8 mouse cellular contexts compared by ENCODE assay signal in genomic region chr7:29170066-29170754, GRCm38 (mm10). TPM values are rescaled to one million over a fixed set of nuclear protein-coding genes. Genes with fewer than 3 reads are reported as not detected.
DNase-seq lines count a peak whose midpoint lies in the region; ATAC-seq and TF ChIP-seq lines count a peak whose summit lies in the region.

Gene Ggn (plus strand): TSS chr7:29170210.
Gene Spred3 (minus strand): TSS chr7:29170411.

- no peak for TF ChIP-seq CTCF in lung, embryonic 14.5 days (IDR thresholded peaks at IDR 0.05; ENCODE audit: low read depth)

- H3K4me1 ChIP-seq in embryonic facial prominence, embryonic 15.5 days, result peaks cover 44% of the 10 kb centered on the region
- peaks cover 54% of the 10 kb centered on the region for H3K4me1 ChIP-seq in heart, embryonic 10.5 days
- peaks cover 11% of the 10 kb centered on the region; the same call in 1 of the 2 replicates for H3K4me1 ChIP-seq in lung, embryonic 14.5 days (ENCODE audit: insufficient read depth)
- H3K4me1 ChIP-seq in neural tube, embryonic 14.5 days (ENCODE audit: control insufficient read depth, insufficient read depth, low read length), result peaks cover 18% of the 10 kb centered on the region

- H3K27ac ChIP-seq in embryonic facial prominence, embryonic 15.5 days (replicated peaks), result peak within 1 kb of the TSS; percentile 82
- H3K27ac ChIP-seq in heart, embryonic 10.5 days, result peak within 1 kb of the TSS; percentile 90
- peak within 1 kb of the TSS; percentile 54 for H3K27ac ChIP-seq in lung, embryonic 14.5 days (ENCODE audit: low read depth)
- peak within 1 kb of the TSS; percentile 78 for H3K27ac ChIP-seq in neural tube, embryonic 14.5 days (ENCODE audit: low read depth, low read length)

- peak within 1 kb of the TSS; percentile 65 for H3K4me3 ChIP-seq in embryonic facial prominence, embryonic 15.5 days (replicated peaks)
- peak within 1 kb of the TSS; percentile 82 for H3K4me3 ChIP-seq in heart, embryonic 10.5 days
- peak within 1 kb of the TSS; percentile 61 for H3K4me3 ChIP-seq in lung, embryonic 14.5 days (ENCODE audit: low read depth, low read length)
- peak within 1 kb of the TSS; percentile 68 for H3K4me3 ChIP-seq in neural tube, embryonic 14.5 days (ENCODE audit: low read depth, low read length)

- peak; percentile 56 for ATAC-seq in embryonic facial prominence, embryonic 15.5 days (ENCODE audit: insufficient number of reproducible peaks, low FRiP score, low TSS enrichment, low read depth)
- peak; percentile 68 for ATAC-seq in lung, embryonic 14.5 days (ENCODE audit: insufficient read depth)
- ATAC-seq in neural tube, embryonic 14.5 days (ENCODE audit: low read depth), result peak; percentile 56

- no peaks in the 10 kb centered on the region for H3K9me3 ChIP-seq in embryonic facial prominence, embryonic 15.5 days (replicated peaks)
- H3K9me3 ChIP-seq in heart, embryonic 10.5 days, result no peaks in the 10 kb centered on the region
- H3K9me3 ChIP-seq in lung, embryonic 14.5 days (ENCODE audit: low read depth, low read length), result no peaks in the 10 kb centered on the region
- H3K9me3 ChIP-seq in neural tube, embryonic 14.5 days (ENCODE audit: control insufficient read depth, low read length), result no peaks in the 10 kb centered on the region

- H3K4me2 ChIP-seq in embryonic facial prominence, embryonic 15.5 days (replicated peaks), result peak within 1 kb of the TSS; percentile 88
- H3K4me2 ChIP-seq in lung, embryonic 14.5 days, result peak within 1 kb of the TSS; percentile 81
- peak within 1 kb of the TSS; percentile 60 for H3K4me2 ChIP-seq in neural tube, embryonic 14.5 days (ENCODE audit: low read depth, low read length)

- peak within 1 kb of the TSS; percentile 57 for H3K9ac ChIP-seq in embryonic facial prominence, embryonic 15.5 days
- H3K9ac ChIP-seq in lung, embryonic 14.5 days, result peak within 1 kb of the TSS; percentile 50
- peak within 1 kb of the TSS; percentile 74 for H3K9ac ChIP-seq in neural tube, embryonic 14.5 days (replicated peaks; ENCODE audit: low read depth, low read length)

- peaks cover 21% of the 10 kb centered on the region for H3K36me3 ChIP-seq in embryonic facial prominence, embryonic 15.5 days
- H3K36me3 ChIP-seq in heart, embryonic 10.5 days, result peaks cover 29% of the 10 kb centered on the region
- peaks cover 28% of the 10 kb centered on the region for H3K36me3 ChIP-seq in lung, embryonic 14.5 days (ENCODE audit: insufficient read depth)
- peaks cover 14% of the 10 kb centered on the region for H3K36me3 ChIP-seq in neural tube, embryonic 14.5 days (ENCODE audit: control insufficient read depth, insufficient read depth, low read length)

- under 1% methylated on average over 30 of the region's 30 CpGs for WGBS in embryonic facial prominence, embryonic 15.5 days
- 1% methylated on average over 30 of the region's 30 CpGs for WGBS in heart, embryonic 10.5 days
- under 1% methylated on average over 30 of the region's 30 CpGs for WGBS in lung, embryonic 14.5 days
- under 1% methylated on average over 30 of the region's 30 CpGs for WGBS in neural tube, embryonic 14.5 days

- DNase-seq in ES-CJ7 (ENCODE audit: low read depth, low spot score), result peak; percentile 80
- DNase-seq in adrenal gland, postnatal 25 days, result peak; percentile 77
- peak; percentile 87 for DNase-seq in heart, embryonic 10.5 days (ENCODE audit: low spot score)
- DNase-seq in kidney, adult 9 months, result peak; percentile 94
- peak; percentile 92 for DNase-seq in lung, embryonic 14.5 days
- peak; percentile 76 for DNase-seq in urinary bladder, postnatal 25 days (ENCODE audit: low spot score)

- H3K27me3 ChIP-seq in embryonic facial prominence, embryonic 15.5 days, result peaks cover 38% of the 10 kb centered on the region
- H3K27me3 ChIP-seq in heart, embryonic 10.5 days (ENCODE audit: insufficient read depth, poor library complexity, severe bottlenecking), result peaks cover 69% of the 10 kb centered on the region
- H3K27me3 ChIP-seq in lung, embryonic 14.5 days (ENCODE audit: insufficient read depth, low read length), result peaks cover 47% of the 10 kb centered on the region
- H3K27me3 ChIP-seq in neural tube, embryonic 14.5 days (ENCODE audit: control insufficient read depth, insufficient read depth, low read length), result peaks cover 29% of the 10 kb centered on the region

RNA-seq across cellular contexts. Expression of gene Ggn, which starts in this region (rescaled TPM):
- total RNA-seq in adrenal gland, postnatal 25 days (2021), result 1.3 and 1.4 TPM in 2 replicates
- 0.51 and 0.69 TPM in 2 replicates for polyA plus RNA-seq in embryonic facial prominence, embryonic 15.5 days (2015; fragmentation: Nextera tagmentation; extraction: Ambion mirVana)
- polyA plus RNA-seq in heart, embryonic 10.5 days (2016; fragmentation: Nextera tagmentation; extraction: Ambion mirVana), result 0.51 and 0.64 TPM in 2 replicates
- 0.17 and 0.28 TPM in 2 replicates for polyA plus RNA-seq in lung, embryonic 14.5 days (2014; fragmentation: Nextera tagmentation; extraction: Ambion mirVana)
- polyA plus RNA-seq in neural tube, embryonic 14.5 days (2014; fragmentation: Nextera tagmentation; extraction: Ambion mirVana), result 0.23 and 0.33 TPM in 2 replicates

RNA-seq across cellular contexts. Expression of gene Spred3, which starts in this region (rescaled TPM):
- total RNA-seq in adrenal gland, postnatal 25 days (2021), result 7.4 and 11.0 TPM in 2 replicates
- 2.5 and 3.3 TPM in 2 replicates for polyA plus RNA-seq in embryonic facial prominence, embryonic 15.5 days (2015; fragmentation: Nextera tagmentation; extraction: Ambion mirVana)
- polyA plus RNA-seq in heart, embryonic 10.5 days (2016; fragmentation: Nextera tagmentation; extraction: Ambion mirVana), result 1.4 and 2.7 TPM in 2 replicates
- polyA plus RNA-seq in lung, embryonic 14.5 days (2014; fragmentation: Nextera tagmentation; extraction: Ambion mirVana), result 1.7 and 2.5 TPM in 2 replicates
- 9.6 and 14.9 TPM in 2 replicates for polyA plus RNA-seq in neural tube, embryonic 14.5 days (2014; fragmentation: Nextera tagmentation; extraction: Ambion mirVana)

Comparison
In these comparisons a context has a peak if more than half of its experiments do, and no peak if none do; other contexts are left out.
1. Peak in every context shown above with its lines: DNase-seq, ATAC-seq, H3K4me3 ChIP-seq and H3K27ac ChIP-seq.